Mouse (Mus musculus) E14TG2a.4 (cell line): ENCODE data around the gene Cenpa.

ENCODE experiments used
- CTCF ChIP-seq: conservative IDR thresholded peaks from 2 replicates; pipeline ENCODE4 v1.5.1; 2014; ENCODE audit warnings: low read length
- NANOG ChIP-seq: IDR thresholded peaks from 2 replicates; pipeline ENCODE4 v1.6.1; 2014; ENCODE audit warnings: borderline replicate concordance, low read length, mixed read lengths

- peak; percentile 39 for TF ChIP-seq CTCF
- no peak for TF ChIP-seq NANOG
Measured at GRCm38 (mm10) chr5:30686781-30687180, 20.2 kb downstream of the Cenpa start.
